Mouse (Mus musculus) erythroblast, embryonic 14.5 days (primary cell): ENCODE measurements around the gene Ltbp1.

Source experiments
- GATA1 ChIP-seq: IDR thresholded peaks from 2 replicates; pipeline ENCODE4 v1.6.1; 2012; ENCODE audit warnings: low read length, inconsistent platforms, mixed read lengths
- TAL1 ChIP-seq: IDR thresholded peaks from 3 replicates; pipeline ENCODE4 v1.6.1; 2012; ENCODE audit warnings: low read length, inconsistent platforms, mixed read lengths

GRCm38 (mm10) chr17:75317106-75317505 lies 311.7 kb downstream of the Ltbp1 start:
- TF ChIP-seq GATA1: no peak
- no peak for TF ChIP-seq TAL1
